Mouse (Mus musculus): ENCODE measurements around the gene Mical2.
A peak's percentile ranks its signal among the peaks of the same experiment; 100 is the strongest.

GRCm38 (mm10) chr7:112328969-112329368 is 103.3 kb downstream of the Mical2 start:
- TF ChIP-seq EP300 (IDR thresholded peaks at IDR 0.05; ENCODE audit: low read depth), result no peak
- peak; percentile 65 for TF ChIP-seq CTCF (IDR thresholded peaks at IDR 0.05; ENCODE audit: low read depth)

Measured in liver, postnatal 0 days (tissue).